Mouse (Mus musculus) kidney, adult 2 months (tissue): Measurements from ENCODE around the gene Nxph4.

Experiments used
- CTCF ChIP-seq: fragments of 200-500 bp; conservative IDR thresholded peaks from 2 replicates; pipeline ENCODE4 v1.5.1; 2011; ENCODE audit warnings: low read depth, mild to moderate bottlenecking, control low read depth, low read length, moderate library complexity, mixed read lengths; ENCODE audit not compliant: insufficient read depth, insufficient read length
- POLR2A ChIP-seq: fragments of 200-500 bp; IDR thresholded peaks from one replicate; pipeline ENCODE4 v1.6.1; 2011; ENCODE audit warnings: low read depth, low read length, control low read depth

DNA sequence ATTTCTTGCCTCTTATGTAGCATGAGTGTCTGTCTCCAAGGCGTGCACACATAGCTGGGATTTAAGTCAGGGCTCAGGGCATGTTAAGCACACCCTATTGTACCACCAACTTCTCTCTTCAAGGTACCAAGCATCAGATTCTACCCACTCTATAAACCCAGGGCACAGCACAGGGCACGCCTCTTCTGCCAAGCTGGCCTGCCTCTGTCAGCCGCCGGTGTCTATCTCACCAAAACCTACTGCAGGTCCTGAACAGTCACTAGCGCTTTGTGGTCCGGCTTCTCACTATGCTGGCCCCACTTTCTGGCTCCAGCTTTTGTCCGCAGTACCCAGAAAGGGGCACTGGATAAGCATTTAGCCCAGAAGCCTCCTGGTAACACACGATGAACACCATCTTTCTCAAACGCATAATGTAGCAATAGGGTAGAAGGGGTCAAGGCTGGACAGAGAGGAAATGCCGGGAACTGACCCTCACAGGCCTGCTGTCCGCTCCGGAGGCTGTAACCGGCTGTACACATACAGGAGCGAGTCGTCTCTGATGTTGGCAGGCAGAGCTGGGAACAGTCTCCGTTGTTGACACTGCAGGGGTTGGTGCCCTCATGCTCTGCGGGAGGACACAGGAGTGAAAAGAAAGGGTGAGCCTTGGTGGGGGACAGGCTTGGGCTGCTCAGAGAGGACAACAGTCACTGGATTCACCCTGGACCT, 36.7 kb upstream of the Nxph4 start:
- no peak for TF ChIP-seq CTCF
- TF ChIP-seq POLR2A = no peak
